Mouse (Mus musculus) CH12.LX (cell line): ENCODE measurements at regions not wholly inside any gene's neighbourhood (a gene's known extent, or its start where the extent isn't known, plus 50 kb on each side); places are given as distances from the start of the nearest gene placed in this dataset.

Experiments used
- DNase-seq: peaks from one replicate; pipeline ENCODE4 v3.0.0-alpha.2; 2013; ENCODE audit errors: extremely low read depth
- H3K27ac ChIP-seq: 2 replicates; pipeline ENCODE4 v1.5.1; 2012; ENCODE audit warnings: low read depth, mild to moderate bottlenecking, control low read depth, moderate library complexity; ENCODE audit not compliant: insufficient read depth
- H3K27me3 ChIP-seq: replicated peaks from 2 replicates; pipeline ENCODE3; 2012; ENCODE audit warnings: inconsistent platforms
- H3K36me3 ChIP-seq, 2 experiments: replicated peaks in 1 of 2; 2 replicates each; pipeline versions ENCODE3 to v1.6.1; 2012; ENCODE audit warnings: inconsistent platforms in 1 of 2, low read length in 1 of 2, mild to moderate bottlenecking in 1 of 2, mixed read lengths in 1 of 2, moderate library complexity in 1 of 2; ENCODE audit not compliant: control insufficient read depth in 1 of 2, insufficient read depth in 1 of 2
- H3K4me1 ChIP-seq, 2 experiments: 2 replicates each; pipeline ENCODE4 v1.6.1; 2012; ENCODE audit warnings: inconsistent platforms in 1 of 2, moderate library complexity in 1 of 2; ENCODE audit not compliant: insufficient read depth in 2 of 2, control insufficient read depth in 1 of 2
- H3K4me2 ChIP-seq: 2 replicates; pipeline ENCODE4 v1.6.1; 2012; ENCODE audit warnings: low read depth, mild to moderate bottlenecking, control low read depth; ENCODE audit not compliant: poor library complexity, insufficient read depth, severe bottlenecking
- H3K4me3 ChIP-seq, 3 experiments: fragments of 150-350 bp in 1 of 3; sonication (generic) in 1 of 3; replicated peaks in 1 of 3; 2 replicates each; pipeline versions ENCODE3 to v1.5.1; 2011 to 2012; ENCODE audit warnings: low read depth in 2 of 3, low read length in 2 of 3, mild to moderate bottlenecking in 2 of 3, moderate library complexity in 2 of 3, control low read depth in 1 of 3, improper control_type of control experiment in 1 of 3, inconsistent platforms in 1 of 3, mixed read lengths in 1 of 3; ENCODE audit not compliant: poor library complexity in 1 of 3
- H3K79me2 ChIP-seq: replicated peaks from 2 replicates; pipeline ENCODE4 v1.6.1; 2012; ENCODE audit warnings: mild to moderate bottlenecking, moderate library complexity; ENCODE audit not compliant: control insufficient read depth, poor library complexity, insufficient read depth, severe bottlenecking; ENCODE audit errors: extremely low read depth
- H3K9ac ChIP-seq: 2 replicates; pipeline ENCODE4 v1.6.1; 2012; ENCODE audit warnings: low read depth, mild to moderate bottlenecking, control low read depth, moderate library complexity; ENCODE audit not compliant: insufficient read depth
- H3K9me3 ChIP-seq: replicated peaks from 2 replicates; pipeline ENCODE3; 2012; ENCODE audit warnings: low read length, inconsistent platforms, mixed read lengths
- CHD2 ChIP-seq: IDR thresholded peaks from 2 replicates; pipeline ENCODE4 v1.6.1; 2011; ENCODE audit warnings: low read length, improper control_type of control experiment
- ELF1 ChIP-seq: IDR thresholded peaks from 2 replicates; pipeline ENCODE4 v1.6.1; 2014; ENCODE audit warnings: low read depth, mild to moderate bottlenecking, inconsistent platforms, low read length, improper control_type of control experiment
- IRF4 ChIP-seq: IDR thresholded peaks from 2 replicates; pipeline ENCODE4 v1.6.1; 2014; ENCODE audit warnings: low read depth, mild to moderate bottlenecking, inconsistent platforms, low read length, improper control_type of control experiment
- MEF2A ChIP-seq: IDR thresholded peaks from 2 replicates; pipeline ENCODE4 v1.6.1; 2014; ENCODE audit warnings: low read depth, mild to moderate bottlenecking, inconsistent platforms, low read length, improper control_type of control experiment, borderline replicate concordance
- MXI1 ChIP-seq: IDR thresholded peaks from 2 replicates; pipeline ENCODE4 v1.6.1; 2011; ENCODE audit warnings: mild to moderate bottlenecking, low read depth, low read length, improper control_type of control experiment
- MYC ChIP-seq: IDR thresholded peaks from 2 replicates; pipeline ENCODE4 v1.6.1; 2011; ENCODE audit warnings: low read depth, mild to moderate bottlenecking, improper control_type of control experiment, low read length
- NRF1 ChIP-seq: IDR thresholded peaks from 2 replicates; pipeline ENCODE4 v1.6.1; 2014; ENCODE audit warnings: low read depth, mild to moderate bottlenecking, inconsistent platforms, low read length, improper control_type of control experiment, moderate library complexity
- POLR2AphosphoS2 ChIP-seq: IDR thresholded peaks from 2 replicates; pipeline ENCODE4 v1.6.1; 2011; ENCODE audit warnings: low read depth, low read length, improper control_type of control experiment
- RAD21 ChIP-seq: IDR thresholded peaks from 2 replicates; pipeline ENCODE4 v1.6.1; 2011; ENCODE audit warnings: low read depth, mild to moderate bottlenecking, low read length, improper control_type of control experiment, moderate library complexity
- SIN3A ChIP-seq: IDR thresholded peaks from 2 replicates; pipeline ENCODE4 v1.6.1; 2012; ENCODE audit warnings: low read length, improper control_type of control experiment, inconsistent platforms
- TBP ChIP-seq: conservative IDR thresholded peaks from 2 replicates; pipeline ENCODE4 v1.6.1; 2011; ENCODE audit warnings: low read depth, low read length, improper control_type of control experiment
- USF1 ChIP-seq: IDR thresholded peaks from 2 replicates; pipeline ENCODE4 v1.6.1; 2014; ENCODE audit warnings: low read depth, mild to moderate bottlenecking, inconsistent platforms, low read length, improper control_type of control experiment
- ZKSCAN1 ChIP-seq: IDR thresholded peaks from 2 replicates; pipeline ENCODE4 v1.6.1; 2012; ENCODE audit warnings: low read depth, inconsistent platforms, low read length, improper control_type of control experiment, borderline replicate concordance
- dilution Hi-C: fragments of 300-500 bp; cut with MboI; formaldehyde crosslinking; loops from 2 replicates; pipeline ENCODE4 v1.14.3; 2020; ENCODE audit warnings: low sequenced_read_pairs; ENCODE audit not compliant: extremely low pct_unique_long_range_greater_than_20kb, extremely low pct_ligation_motif_present
- in situ Hi-C: fragments of 300-500 bp; cut with MboI; formaldehyde crosslinking; loops from 3 replicates; pipeline ENCODE4 v1.14.3; 2019; ENCODE audit warnings: low sequenced_read_pairs, low pct_ligation_motif_present, low pct_unique_long_range_greater_than_20kb, mixed read lengths

- peaks cover 11 to 25% of the 10 kb centered on the region in 2 experiments for H3K4me1 ChIP-seq
Observed at GRCm38 (mm10) chr13:52187841-52188604, 341.5 kb downstream of the Gadd45g start.

GRCm38 (mm10) chr13:52188605-52189003 lies 342.1 kb downstream of the Gadd45g start:
- in situ Hi-C loops (no loop called here), dilution Hi-C loops (loop anchor here (25.0 kb wide), 1 partner anchor 351 kb away; the partner anchor contains the start of gene Gadd45g)
- peak; percentile 17 for DNase-seq
- TF ChIP-seq ELF1, result no peak
- no peak for TF ChIP-seq POLR2AphosphoS2
- no peak for TF ChIP-seq RAD21
- TF ChIP-seq USF1, result no peak
- no peak for TF ChIP-seq TBP
- no peak for TF ChIP-seq ZKSCAN1
- no peak for TF ChIP-seq IRF4
- no peak for TF ChIP-seq MXI1
- no peak for TF ChIP-seq MEF2A
- TF ChIP-seq MYC, result no peak
- no peak for TF ChIP-seq NRF1
- TF ChIP-seq CHD2, result no peak
- no peak overlapping the region for H3K9ac ChIP-seq
- H3K4me2 ChIP-seq, result no peak overlapping the region
- H3K27me3 ChIP-seq, result no peaks in the 10 kb centered on the region
- H3K4me1 ChIP-seq, result peaks cover 11 to 25% of the 10 kb centered on the region in 2 experiments
- H3K27ac ChIP-seq, result no peak overlapping the region
- no peaks in the 10 kb centered on the region for H3K9me3 ChIP-seq
- H3K4me3 ChIP-seq, result no peak overlapping the region
- H3K36me3 ChIP-seq, result no peaks in the 10 kb centered on the region
- no peaks in the 10 kb centered on the region for H3K79me2 ChIP-seq

More at GRCm38 (mm10) chr13:52187841-52188604, 341.5 kb downstream of the Gadd45g start:
- H3K4me2 ChIP-seq, result no peak overlapping the region
- DNase-seq, result no peak
- H3K9me3 ChIP-seq, result no peaks in the 10 kb centered on the region
- no peaks in the 10 kb centered on the region for H3K79me2 ChIP-seq
- H3K9ac ChIP-seq, result no peak overlapping the region
- dilution Hi-C loops, result loop anchor here (25.0 kb wide), 1 partner anchor 351 kb away; the partner anchor contains the start of gene Gadd45g
- H3K27ac ChIP-seq, result no peak overlapping the region
- no peak overlapping the region for H3K4me3 ChIP-seq
- H3K36me3 ChIP-seq, result no peaks in the 10 kb centered on the region
- TF ChIP-seq SIN3A, result no peak
- TF ChIP-seq, all 38 proteins: peak for 0
- in situ Hi-C loops, result no loop called here
- no peaks in the 10 kb centered on the region for H3K27me3 ChIP-seq
